Mouse (Mus musculus) right cerebral cortex, postnatal 4 days (tissue): ENCODE measurements around the gene Arhgap40.
A peak's percentile ranks its signal among the peaks of the same experiment; 100 is the strongest.

Source experiments
- DNase-seq: peaks from one replicate; pipeline ENCODE4 v3.0.0-alpha.2; 2022

Arhgap40 gene

GRCm38 (mm10) chr2:158554366-158554765, 41.8 kb downstream of the Arhgap40 start:
- no peak for DNase-seq

GRCm38 (mm10) chr2:158555252-158555651, 42.7 kb downstream of the Arhgap40 start:
- DNase-seq = no peak

- no peak for DNase-seq
Measured at GRCm38 (mm10) chr2:158555812-158556211, 43.2 kb downstream of the Arhgap40 start.

GRCm38 (mm10) chr2:158556225-158556624, 43.6 kb downstream of the Arhgap40 start:
- DNase-seq = peak; percentile 85

GRCm38 (mm10) chr2:158556750-158557149, 44.2 kb downstream of the Arhgap40 start:
- peak; percentile 68 for DNase-seq

- DNase-seq = no peak
Measured at GRCm38 (mm10) chr2:158559945-158560344, 47.3 kb downstream of the Arhgap40 start.

- DNase-seq = no peak
Measured at GRCm38 (mm10) chr2:158560801-158561200, 48.2 kb downstream of the Arhgap40 start.

- DNase-seq = no peak
Measured at GRCm38 (mm10) chr2:158561371-158562144, 49.0 kb downstream of the Arhgap40 start.

- no peak for DNase-seq
Measured at GRCm38 (mm10) chr2:158570421-158571081, 58.0 kb downstream of the Arhgap40 start.

- no peak for DNase-seq
Measured at GRCm38 (mm10) chr2:158579979-158580378, 67.4 kb downstream of the Arhgap40 start.

- no peak for DNase-seq
Measured at GRCm38 (mm10) chr2:158584621-158585358, 72.2 kb downstream of the Arhgap40 start.

- DNase-seq = no peak
Measured at GRCm38 (mm10) chr2:158588524-158589271, 76.1 kb downstream of the Arhgap40 start.

- no peak for DNase-seq
Measured at GRCm38 (mm10) chr2:158590495-158590894, 77.9 kb downstream of the Arhgap40 start.

- DNase-seq = no peak
Measured at GRCm38 (mm10) chr2:158591286-158591685, 78.7 kb downstream of the Arhgap40 start.

GRCm38 (mm10) chr2:158593371-158593770, 80.8 kb downstream of the Arhgap40 start:
- no peak for DNase-seq

GRCm38 (mm10) chr2:158595103-158595502, 82.5 kb downstream of the Arhgap40 start:
- peak; percentile 38 for DNase-seq

- no peak for DNase-seq
Measured at GRCm38 (mm10) chr2:158595577-158595976, 83.0 kb downstream of the Arhgap40 start.

- DNase-seq = no peak
Measured at GRCm38 (mm10) chr2:158596803-158597202, 84.2 kb downstream of the Arhgap40 start.
